36 mouse cellular contexts compared by ENCODE assay signal in genomic region chr4:43424072-43424471, GRCm38 (mm10). TPM values are rescaled to one million over a fixed set of nuclear protein-coding genes. Genes with fewer than 3 reads are reported as not detected.
"Had no signal": no experiment of that assay in that cellular context is flagged by ENCODE, and none has a peak within 500 bp of the region (broad histone marks: within the 10 kb centered on the region; RNA-seq: fewer than 3 reads in every experiment).

No protein-coding gene starts in this region.

- H3K27ac ChIP-seq: embryonic facial prominence, embryonic 10.5 days; embryonic facial prominence, embryonic 12.5 days; embryonic facial prominence, embryonic 13.5 days; embryonic facial prominence, embryonic 15.5 days; forebrain, embryonic 10.5 days; forebrain, embryonic 12.5 days; forebrain, embryonic 13.5 days; forebrain, embryonic 15.5 days; heart, embryonic 10.5 days had no signal

- H3K4me3 ChIP-seq: embryonic facial prominence, embryonic 10.5 days; embryonic facial prominence, embryonic 12.5 days; embryonic facial prominence, embryonic 13.5 days; embryonic facial prominence, embryonic 15.5 days; erythroblast, embryonic 14.5 days; forebrain, embryonic 10.5 days; forebrain, embryonic 12.5 days; forebrain, embryonic 13.5 days; forebrain, embryonic 15.5 days; heart, adult 2 months; heart, embryonic 10.5 days had no signal

- H3K9ac ChIP-seq: embryonic facial prominence, embryonic 12.5 days; embryonic facial prominence, embryonic 15.5 days; forebrain, embryonic 12.5 days; forebrain, embryonic 13.5 days; forebrain, embryonic 15.5 days; forebrain, postnatal 0 days had no signal

- DNase-seq: cerebellum, adult 8-10 months; cerebellum, adult 9-10 months; cerebellum, adult 9-11 months; cerebellum, postnatal 10 days; cerebellum, postnatal 14 days; cerebellum, postnatal 25 days; cerebellum, postnatal 36 days; embryo, embryonic 11 days; forebrain, postnatal 0 days; gastrocnemius, postnatal 10 days; gastrocnemius, postnatal 14 days; gastrocnemius, postnatal 36 days had no signal

RNA-seq across cellular contexts. Expression of gene Fam166b, which starts 4.9 kb away (rescaled TPM):
- total RNA-seq: common myeloid progenitor, adult 5-6 weeks; gastrocnemius, adult 8-10 months; gastrocnemius, postnatal 10 days; gastrocnemius, postnatal 14 days; gastrocnemius, postnatal 25 days; gastrocnemius, postnatal 36 days; granulocyte monocyte progenitor cell, adult 5-6 weeks; heart, adult 2 months; heart, adult 8-10 months had no signal
- polyA plus RNA-seq: embryonic facial prominence, embryonic 10.5 days; embryonic facial prominence, embryonic 11.5 days; heart, embryonic 10.5 days had no signal

RNA-seq across cellular contexts. Expression of gene Cd72, which starts 30.4 kb away (rescaled TPM):
- total RNA-seq: gastrocnemius, adult 8-10 months; gastrocnemius, postnatal 14 days; gastrocnemius, postnatal 25 days; gastrocnemius, postnatal 36 days had no signal

RNA-seq across cellular contexts. Expression of gene Sit1, which starts 59.5 kb away (rescaled TPM):
- total RNA-seq: common myeloid progenitor, adult 5-6 weeks; forebrain, postnatal 0 days; gastrocnemius, adult 8-10 months; gastrocnemius, postnatal 10 days; gastrocnemius, postnatal 14 days; gastrocnemius, postnatal 25 days; gastrocnemius, postnatal 36 days; gastrocnemius, postnatal 4 days; granulocyte monocyte progenitor cell, adult 5-6 weeks; heart, adult 8-10 months had no signal
- polyA plus RNA-seq: cerebellum, adult 2 months; cortical plate, adult 2 months; embryonic facial prominence, embryonic 10.5 days; embryonic facial prominence, embryonic 11.5 days; embryonic facial prominence, embryonic 12.5 days; embryonic facial prominence, embryonic 13.5 days; embryonic facial prominence, embryonic 14.5 days; embryonic facial prominence, embryonic 15.5 days; erythroblast, embryonic 14.5 days; forebrain, embryonic 10.5 days; forebrain, embryonic 11.5 days; forebrain, embryonic 12.5 days; forebrain, embryonic 13.5 days; forebrain, embryonic 14.5 days; forebrain, embryonic 15.5 days; forebrain, embryonic 16.5 days; forebrain, postnatal 0 days; heart, adult 2 months; heart, embryonic 10.5 days had no signal
